Mouse (Mus musculus) spleen, adult 2 months (tissue): ENCODE results near the gene Smim24. TPM values are rescaled to one million over a fixed set of nuclear protein-coding genes. Genes with fewer than 3 reads are reported as not detected.
A peak's percentile ranks its signal among the peaks of the same experiment; 100 is the strongest.

Experiments
- DNase-seq, 2 experiments: peaks; one replicate each; pipeline versions ENCODE4 v3.0.0 to v3.0.0-alpha.2; 2012 to 2021; ENCODE audit warnings: low spot score in 2 of 2, low read depth in 1 of 2
- H3K27ac ChIP-seq: fragments of 200-500 bp; 2 replicates; pipeline ENCODE4 v1.5.1; 2012; ENCODE audit warnings: low read length, inconsistent platforms; ENCODE audit not compliant: insufficient read depth
- H3K27me3 ChIP-seq: fragments of 200-500 bp; 2 replicates; pipeline ENCODE4 v1.6.1; 2012; ENCODE audit warnings: mild to moderate bottlenecking, moderate library complexity, low read length, inconsistent platforms; ENCODE audit not compliant: control insufficient read depth, insufficient read depth
- H3K36me3 ChIP-seq: fragments of 200-500 bp; 2 replicates; pipeline ENCODE4 v1.6.1; 2012; ENCODE audit warnings: mild to moderate bottlenecking, low read length, inconsistent platforms; ENCODE audit not compliant: control insufficient read depth, insufficient read depth
- H3K4me1 ChIP-seq: fragments of 200-500 bp; 2 replicates; pipeline ENCODE4 v1.6.1; 2011; ENCODE audit warnings: inconsistent platforms; ENCODE audit not compliant: control insufficient read depth, insufficient read depth, insufficient read length
- H3K4me3 ChIP-seq: fragments of 200-500 bp; 2 replicates; pipeline ENCODE4 v1.5.1; 2011; ENCODE audit warnings: mild to moderate bottlenecking, inconsistent platforms; ENCODE audit not compliant: insufficient read depth, insufficient read length; ENCODE audit errors: extremely low read depth
- CTCF ChIP-seq: fragments of 200-500 bp; IDR thresholded peaks from 2 replicates; pipeline ENCODE4 v1.5.1; 2011; ENCODE audit warnings: mild to moderate bottlenecking, inconsistent platforms; ENCODE audit not compliant: insufficient read depth, insufficient read length, insufficient replicate concordance; ENCODE audit errors: extremely low read depth
- POLR2A ChIP-seq: fragments of 200-500 bp; IDR thresholded peaks from 2 replicates; pipeline ENCODE4 v1.6.1; 2011; ENCODE audit warnings: low read depth, low read length, inconsistent platforms
- WGBS: fragments of 180-500 bp; shearing (Covaris S2); methylation state at CpG from one replicate; pipeline ENCODE4 v1.1.7; 2018; 5-methylcytosine and 5-hydroxymethylcytosine counted together
- polyA plus RNA-seq: library from polyadenylated mRNA; depleted of rRNA; stranded (reverse); fragments of >200 nt; gene quantifications from 2 replicates; pipeline ENCODE4 v1.2.3, GENCODE M21; 2012

Gene Smim24
- polyA plus RNA-seq, 1 experiment, result 18.3 TPM

DNA sequence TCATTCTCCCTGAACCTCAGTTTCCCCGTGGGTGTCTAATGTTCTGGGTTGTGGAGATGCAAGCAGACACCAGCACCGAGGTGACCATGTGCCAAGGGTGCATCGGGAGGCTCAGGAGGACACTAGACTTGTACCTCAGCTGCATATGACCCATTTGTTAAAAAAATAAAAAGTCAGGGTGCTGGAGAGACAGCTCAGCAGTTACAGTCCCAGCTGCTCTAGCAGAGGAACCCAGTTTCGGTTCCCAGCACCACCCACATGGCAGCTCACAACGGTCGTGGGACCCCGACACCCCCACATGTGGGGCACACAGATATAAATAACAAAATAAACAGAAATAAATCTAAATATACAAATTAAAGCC, 35.6 kb downstream of the Smim24 start:
- DNase-seq, result peak in 1 of 2 experiments; percentile 2
- Histone ChIP-seq H3K27ac (no peak overlapping the region), H3K36me3 (no peaks in the 10 kb centered on the region), H3K27me3 (peaks cover 5% of the 10 kb centered on the region), H3K4me1 (peaks cover 29% of the 10 kb centered on the region), H3K4me3 (no peak overlapping the region)
- TF ChIP-seq CTCF (no peak), POLR2A (no peak)
- WGBS, result 92% methylated on average over 7 of the region's 7 CpGs

DNA sequence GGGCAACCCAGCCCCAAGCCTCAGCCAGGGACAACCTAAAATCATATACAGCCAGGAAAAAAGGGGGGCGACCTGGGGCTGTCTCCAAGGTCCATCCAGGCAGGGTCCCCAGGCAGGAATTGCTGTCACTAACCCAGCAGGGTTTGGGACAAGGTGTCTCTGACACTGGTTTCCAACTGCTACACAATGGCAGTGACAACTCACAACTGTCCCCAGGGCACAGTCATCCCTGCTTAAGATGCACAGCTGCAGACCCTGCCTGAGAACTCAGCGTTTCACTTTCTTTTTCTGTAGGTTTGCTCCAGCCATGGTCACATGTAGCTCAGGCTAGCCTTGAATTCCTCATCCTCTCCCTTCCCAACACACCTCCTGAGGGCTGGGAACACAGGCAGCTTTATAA, 36.2 kb downstream of the Smim24 start:
- H3K27me3 ChIP-seq, result peaks cover 5% of the 10 kb centered on the region
- H3K4me1 ChIP-seq, result peaks cover 34% of the 10 kb centered on the region
- H3K36me3 ChIP-seq, result no peaks in the 10 kb centered on the region
- TF ChIP-seq POLR2A, result no peak
- 0 out of 2 replicates have a peak overlapping the region, but pooled peaks have one; percentile 3 for H3K27ac ChIP-seq
- WGBS, result 42% methylated on average over 2 of the region's 2 CpGs
- H3K4me3 ChIP-seq, result no peak overlapping the region
- DNase-seq, result peak in 1 of 2 experiments; percentile 8

DNA sequence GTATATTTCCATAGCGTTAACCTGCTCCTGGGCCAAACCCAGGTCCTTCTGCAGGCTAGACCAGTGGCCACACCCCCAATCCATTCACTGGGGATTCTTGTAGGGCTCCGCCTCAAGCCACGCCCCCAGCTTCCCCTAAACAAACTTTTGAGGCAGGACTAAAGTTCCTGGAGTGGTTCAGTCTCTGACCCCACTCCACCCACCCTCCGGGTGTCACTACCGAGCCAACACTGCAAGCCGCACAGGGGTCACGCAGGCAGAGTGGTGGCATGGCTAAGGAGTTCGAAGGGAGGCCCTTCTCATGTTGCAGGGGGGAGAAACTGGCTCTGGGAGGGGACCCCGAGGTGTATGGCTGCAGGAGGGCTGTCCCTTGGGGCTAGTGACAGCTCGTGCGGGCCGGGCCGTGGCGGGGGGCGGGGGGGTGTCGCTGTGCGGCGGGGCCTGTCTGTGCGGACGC, 36.8 kb downstream of the Smim24 start:
- peaks cover 5% of the 10 kb centered on the region for H3K27me3 ChIP-seq
- peak overlapping the region; percentile 87 for H3K27ac ChIP-seq
- WGBS, result under 1% methylated on average over 20 of the region's 20 CpGs
- H3K4me1 ChIP-seq, result peaks cover 37% of the 10 kb centered on the region
- peak; percentile 61 to 87 for DNase-seq
- peak overlapping the region; percentile 69 for H3K4me3 ChIP-seq
- no peaks in the 10 kb centered on the region for H3K36me3 ChIP-seq
- TF ChIP-seq POLR2A, result no peak; the same call in 1 of the 2 replicates
- no peak for TF ChIP-seq CTCF

DNA sequence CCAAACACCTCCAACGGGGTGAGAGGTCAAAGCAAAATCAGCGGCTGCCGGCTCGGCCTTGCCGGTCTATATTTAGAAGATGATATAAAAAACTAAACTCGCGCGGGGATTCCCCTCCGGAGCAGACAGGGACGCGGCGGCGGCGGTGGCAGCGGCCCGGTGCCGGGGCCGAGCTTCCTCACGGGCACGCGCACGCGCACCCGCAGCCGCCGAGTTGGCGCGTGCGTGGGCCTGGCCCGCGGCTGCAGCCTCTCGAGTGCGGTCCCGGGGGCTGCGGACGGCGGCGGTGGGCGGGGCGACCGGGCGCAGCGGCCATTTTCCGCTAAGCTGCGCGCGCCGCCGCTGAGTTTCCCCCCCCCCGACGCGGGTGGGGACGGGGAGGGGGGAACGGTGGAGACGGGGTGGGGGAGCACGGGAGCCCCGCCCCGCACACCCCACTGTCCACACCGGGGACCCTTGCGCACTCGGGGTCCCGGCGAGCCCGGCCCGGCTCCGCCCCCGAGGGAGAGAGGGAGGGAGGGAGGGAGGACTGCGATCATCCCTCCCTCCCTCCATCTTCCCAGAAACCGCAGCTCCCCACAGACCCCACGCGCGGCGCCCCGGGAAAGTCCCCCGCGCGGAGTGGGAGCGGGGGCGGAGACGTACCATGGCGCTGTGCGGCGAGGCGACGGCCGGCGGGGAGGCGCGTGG, 37.4 kb downstream of the Smim24 start:
- Histone ChIP-seq H3K27me3 (peaks cover 5% of the 10 kb centered on the region), H3K27ac (peak overlapping the region; percentile 87), H3K4me3 (peak overlapping the region; percentile 69), H3K36me3 (no peaks in the 10 kb centered on the region), H3K4me1 (peaks cover 37% of the 10 kb centered on the region)
- WGBS, result 1% methylated on average over 71 of the region's 89 CpGs
- TF ChIP-seq POLR2A (no peak), CTCF (no peak)
- peak in 1 of 2 experiments; percentile 72 for DNase-seq

DNA sequence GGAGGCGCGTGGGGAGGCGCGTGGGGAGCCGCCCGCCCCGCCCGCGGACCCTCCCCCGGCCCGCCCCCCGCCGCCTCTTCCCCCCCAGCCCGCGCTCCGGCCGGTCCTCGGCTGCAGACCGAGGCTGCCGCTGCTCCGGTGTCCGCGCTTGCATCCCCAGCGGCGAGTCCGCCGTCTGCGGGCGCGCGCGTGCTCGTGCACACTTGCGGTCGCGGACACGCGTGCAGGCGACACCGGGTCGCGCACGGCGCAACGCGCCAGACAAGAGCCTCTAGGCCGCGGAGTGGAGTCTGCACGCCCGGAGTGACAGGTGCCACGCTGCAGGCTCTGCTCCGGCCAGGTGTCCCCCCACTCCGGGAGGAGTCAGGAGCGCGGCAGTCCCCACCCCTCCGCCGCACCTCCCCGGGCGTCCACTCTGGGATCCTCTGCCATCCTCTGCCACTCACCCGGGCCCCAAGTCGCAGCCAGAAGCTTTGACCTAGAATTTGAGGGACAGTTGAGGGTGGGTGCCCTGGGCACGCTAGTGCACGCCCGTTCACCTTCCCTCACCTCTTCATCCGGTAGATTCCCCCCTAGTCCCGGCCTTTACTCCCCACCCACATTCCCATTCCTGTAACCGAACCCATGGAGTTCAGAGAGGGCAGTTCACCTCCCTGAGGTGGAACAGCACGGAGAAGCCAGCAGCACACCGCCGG, 38.1 kb downstream of the Smim24 start:
- DNase-seq, result peak in 1 of 2 experiments; percentile 53
- H3K4me1 ChIP-seq, result peaks cover 36% of the 10 kb centered on the region
- TF ChIP-seq POLR2A, result no peak
- no peak for TF ChIP-seq CTCF
- H3K4me3 ChIP-seq, result peak overlapping the region; percentile 70
- no peaks in the 10 kb centered on the region for H3K36me3 ChIP-seq
- peak overlapping the region; percentile 80 for H3K27ac ChIP-seq
- H3K27me3 ChIP-seq, result peaks cover 5% of the 10 kb centered on the region
- 3% methylated on average over 52 of the region's 70 CpGs for WGBS

DNA sequence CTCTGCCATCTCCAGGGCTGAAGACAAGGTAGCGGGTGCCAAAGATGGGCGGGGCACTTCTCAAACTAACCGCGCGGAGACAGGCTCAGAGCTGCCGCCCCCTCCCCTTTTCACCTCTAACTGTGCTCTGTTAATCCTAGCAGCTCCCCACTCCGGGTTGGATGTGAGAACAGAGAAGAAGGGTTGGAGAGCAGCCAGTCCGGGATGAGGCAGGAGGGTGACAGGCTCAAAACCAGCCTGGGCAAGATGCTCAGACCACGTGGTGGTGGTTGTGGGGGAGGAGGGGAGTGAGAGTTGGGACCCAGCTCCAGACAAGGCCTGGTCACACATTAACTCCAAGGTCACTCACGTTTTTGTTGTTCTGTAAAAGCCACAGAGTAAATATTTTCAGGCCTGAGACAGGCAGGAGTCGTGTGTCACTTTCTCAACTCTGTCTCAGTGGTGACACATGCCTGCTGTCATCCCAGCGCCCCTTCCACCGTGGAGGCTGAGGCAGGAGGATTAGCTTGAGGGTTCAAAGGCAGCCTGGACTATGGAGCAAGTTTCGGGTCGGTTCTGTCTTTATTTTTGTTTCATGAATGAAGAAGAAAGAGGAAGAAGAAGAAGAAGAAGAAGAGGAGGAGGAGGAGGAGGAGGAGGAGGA, 38.8 kb downstream of the Smim24 start:
- H3K4me3 ChIP-seq, result peak overlapping the region; percentile 70; the same call in 1 of the 2 replicates
- peak overlapping the region; percentile 48; the same call in 1 of the 2 replicates for H3K27ac ChIP-seq
- peaks cover 5% of the 10 kb centered on the region for H3K27me3 ChIP-seq
- WGBS, result 21% methylated on average over 15 of the region's 15 CpGs
- TF ChIP-seq POLR2A, result no peak
- no peak for TF ChIP-seq CTCF
- no peaks in the 10 kb centered on the region for H3K36me3 ChIP-seq
- H3K4me1 ChIP-seq, result peaks cover 31% of the 10 kb centered on the region
- peak in 1 of 2 experiments; percentile 12 for DNase-seq
